Comparison of ENCODE assay signal across 8 mouse cellular contexts in genomic region chr2:148559376-148559775, GRCm38 (mm10).
"Had no signal": no experiment of that assay in that cellular context is flagged by ENCODE, and none has a peak within 500 bp of the region (broad histone marks: within the 10 kb centered on the region; RNA-seq: fewer than 3 reads in every experiment).

No protein-coding gene starts in this region.

- H3K27ac ChIP-seq: hindbrain, embryonic 15.5 days; limb, embryonic 10.5 days; liver, embryonic 12.5 days; lung, embryonic 15.5 days; midbrain, embryonic 12.5 days had no signal

- DNase-seq: right cerebral cortex, postnatal 14 days; thymus, postnatal 4 days had no signal

- H3K4me3 ChIP-seq: hindbrain, embryonic 15.5 days; limb, embryonic 10.5 days; liver, embryonic 12.5 days; lung, embryonic 15.5 days; midbrain, embryonic 12.5 days had no signal

- H3K27me3 ChIP-seq: hindbrain, embryonic 15.5 days; liver, embryonic 12.5 days; lung, embryonic 15.5 days; midbrain, embryonic 12.5 days had no signal

- ATAC-seq: liver, embryonic 12.5 days; midbrain, embryonic 16.5 days had no signal

- H3K4me2 ChIP-seq: hindbrain, embryonic 15.5 days; liver, embryonic 12.5 days; lung, embryonic 15.5 days; midbrain, embryonic 12.5 days had no signal

- H3K4me1 ChIP-seq: hindbrain, embryonic 15.5 days; limb, embryonic 10.5 days; liver, embryonic 12.5 days; midbrain, embryonic 12.5 days had no signal

- H3K9me3 ChIP-seq: hindbrain, embryonic 15.5 days; limb, embryonic 10.5 days; liver, embryonic 12.5 days; lung, embryonic 15.5 days; midbrain, embryonic 12.5 days had no signal

- H3K36me3 ChIP-seq: hindbrain, embryonic 15.5 days; limb, embryonic 10.5 days; liver, embryonic 12.5 days; lung, embryonic 15.5 days; midbrain, embryonic 12.5 days had no signal

- H3K9ac ChIP-seq: hindbrain, embryonic 15.5 days; liver, embryonic 12.5 days; lung, embryonic 15.5 days; midbrain, embryonic 12.5 days had no signal
